Mouse (Mus musculus): ENCODE data around the gene Ugt1a7c. TPM values are rescaled to one million over a fixed set of nuclear protein-coding genes. Genes with fewer than 3 reads are reported as not detected.

The Ugt1a7c gene
- polyA plus RNA-seq, 1 experiment from 2014 or later = 1.9 TPM

DNA sequence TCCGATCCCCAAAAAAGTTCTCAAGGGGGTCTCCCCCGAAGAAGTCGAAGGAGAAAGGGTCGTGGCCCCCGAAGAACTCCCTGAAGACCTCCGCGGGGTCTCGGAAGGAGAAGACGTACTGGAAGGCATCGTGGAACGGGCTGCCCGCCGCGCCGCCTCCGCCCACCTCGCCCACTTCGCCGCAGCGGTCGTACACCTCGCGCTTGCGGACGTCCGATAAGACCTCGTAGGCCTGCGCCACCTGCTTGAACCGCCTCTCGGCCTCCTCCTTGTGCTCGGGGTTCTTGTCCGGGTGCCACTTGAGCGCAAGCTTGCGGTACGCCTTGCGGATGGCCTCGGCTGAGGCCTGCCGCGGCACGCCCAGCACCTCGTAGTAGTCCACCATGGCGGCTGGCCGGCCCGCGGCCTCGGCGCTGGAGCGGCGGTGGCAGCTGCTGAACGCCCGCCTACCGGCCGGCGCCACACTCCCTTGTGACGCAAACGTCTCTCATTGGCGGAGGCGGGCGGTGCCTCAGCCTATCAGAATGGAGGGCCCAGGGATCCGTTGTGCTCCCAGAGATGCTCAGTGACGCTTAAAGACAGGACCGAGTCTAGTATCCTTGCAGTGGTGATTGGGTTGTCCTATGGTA is 110.5 kb downstream of the Ugt1a7c start, which contains the start of gene Dnajb3:
Dnajb3 (minus strand) TSS at position 489 of the 629 bp plus-strand sequence.
- Histone ChIP-seq H3K4me1 (ENCODE audit: control insufficient read depth, insufficient read depth, low read depth, low read length) (peaks cover 7% of the 10 kb centered on the region), H3K9ac (ENCODE audit: low read depth, low read length) (peak within 1 kb of the TSS; percentile 80), H3K4me2 (ENCODE audit: low read length) (peak within 1 kb of the TSS; percentile 96), H3K27ac (ENCODE audit: low read depth, low read length) (peak within 1 kb of the TSS; percentile 68), H3K9me3 (ENCODE audit: control insufficient read depth, low read length) (peaks cover 11% of the 10 kb centered on the region), H3K4me3 (ENCODE audit: low read length) (peak within 1 kb of the TSS; percentile 63), H3K27me3 (replicated peaks; ENCODE audit: control insufficient read depth, insufficient read depth, low read length) (no peaks in the 10 kb centered on the region), H3K36me3 (ENCODE audit: control insufficient read depth, insufficient read depth, low read length) (no peaks in the 10 kb centered on the region)
- peak; percentile 100 for ATAC-seq
- WGBS = 6% methylated on average over 57 of the region's 62 CpGs

DNA sequence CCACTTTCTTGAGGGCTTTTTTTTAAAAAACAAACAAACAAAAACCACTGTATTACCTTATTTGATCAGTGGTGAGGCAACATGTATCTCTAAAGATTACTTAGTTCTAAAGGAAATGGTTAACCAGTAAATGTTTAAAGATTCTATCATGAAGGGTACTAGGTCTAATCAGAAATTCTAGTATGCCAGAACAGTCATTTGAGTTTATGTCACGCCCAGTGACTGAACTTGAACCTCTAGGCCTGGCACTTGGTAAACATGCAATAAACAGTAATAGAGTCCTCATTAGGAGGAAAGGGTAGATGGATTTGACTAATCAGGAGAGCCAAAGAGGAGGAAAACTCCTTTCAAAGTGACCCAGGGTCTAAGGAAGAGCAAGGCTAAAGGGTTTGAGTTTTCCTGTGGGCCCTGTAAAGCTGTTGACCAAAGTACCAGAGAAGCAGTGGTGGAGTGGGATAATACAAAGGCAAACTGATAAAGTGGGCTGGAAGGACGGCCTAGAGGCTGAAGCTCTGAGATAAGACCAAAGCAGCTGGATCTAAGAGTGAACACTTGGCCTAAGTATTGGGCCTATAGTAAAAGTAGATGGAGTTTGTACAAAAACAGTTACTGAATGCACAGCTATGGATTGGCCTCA is 112.1 kb downstream of the Ugt1a7c start:
- Histone ChIP-seq H3K4me3 (ENCODE audit: low read length) (no peak overlapping the region), H3K4me1 (ENCODE audit: control insufficient read depth, insufficient read depth, low read depth, low read length) (peaks cover 7% of the 10 kb centered on the region), H3K36me3 (ENCODE audit: control insufficient read depth, insufficient read depth, low read length) (no peaks in the 10 kb centered on the region), H3K27me3 (replicated peaks; ENCODE audit: control insufficient read depth, insufficient read depth, low read length) (no peaks in the 10 kb centered on the region), H3K9me3 (ENCODE audit: control insufficient read depth, low read length) (peaks cover 18% of the 10 kb centered on the region), H3K4me2 (ENCODE audit: low read length) (no peak overlapping the region), H3K27ac (ENCODE audit: low read depth, low read length) (no peak overlapping the region), H3K9ac (ENCODE audit: low read depth, low read length) (no peak overlapping the region)
- ATAC-seq = no peak
- 82% methylated on average over 2 of the region's 2 CpGs for whole genome bisulfite sequencing

DNA sequence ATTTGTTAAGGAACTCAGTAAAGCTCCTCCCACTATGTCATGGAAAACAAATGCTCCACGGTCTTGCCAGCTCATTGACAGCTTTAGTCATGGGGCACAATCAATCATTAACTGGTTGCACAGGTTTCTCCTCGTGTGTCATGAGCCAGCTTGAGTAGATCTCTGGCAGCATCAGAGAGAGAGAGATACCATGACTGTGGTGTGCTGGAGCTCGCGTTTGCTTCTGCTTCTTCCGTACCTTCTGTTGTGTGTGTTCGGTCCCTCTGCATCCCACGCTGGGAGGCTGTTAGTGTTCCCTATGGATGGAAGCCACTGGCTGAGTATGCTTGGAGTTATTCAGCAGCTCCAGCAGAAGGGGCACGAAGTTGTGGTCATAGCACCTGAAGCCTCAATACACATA is 117.0 kb downstream of the Ugt1a7c start, which contains the start of gene Ugt1a1:
Ugt1a1 (plus strand) TSS at position 148 of the 400 bp plus-strand sequence.
- peaks cover 55% of the 10 kb centered on the region for H3K9me3 ChIP-seq (ENCODE audit: control insufficient read depth, low read length)
- H3K4me2 ChIP-seq (ENCODE audit: low read length) = no peak within 1 kb of the TSS
- H3K27me3 ChIP-seq (replicated peaks; ENCODE audit: control insufficient read depth, insufficient read depth, low read length) = no peaks in the 10 kb centered on the region
- H3K4me3 ChIP-seq (ENCODE audit: low read length) = no peak within 1 kb of the TSS
- H3K4me1 ChIP-seq (ENCODE audit: control insufficient read depth, insufficient read depth, low read depth, low read length) = no peaks in the 10 kb centered on the region
- WGBS = 69% methylated on average over 8 of the region's 8 CpGs
- H3K9ac ChIP-seq (ENCODE audit: low read depth, low read length) = no peak within 1 kb of the TSS
- no peaks in the 10 kb centered on the region for H3K36me3 ChIP-seq (ENCODE audit: control insufficient read depth, insufficient read depth, low read length)
- ATAC-seq = no peak
- no peak within 1 kb of the TSS for H3K27ac ChIP-seq (ENCODE audit: low read depth, low read length)

DNA sequence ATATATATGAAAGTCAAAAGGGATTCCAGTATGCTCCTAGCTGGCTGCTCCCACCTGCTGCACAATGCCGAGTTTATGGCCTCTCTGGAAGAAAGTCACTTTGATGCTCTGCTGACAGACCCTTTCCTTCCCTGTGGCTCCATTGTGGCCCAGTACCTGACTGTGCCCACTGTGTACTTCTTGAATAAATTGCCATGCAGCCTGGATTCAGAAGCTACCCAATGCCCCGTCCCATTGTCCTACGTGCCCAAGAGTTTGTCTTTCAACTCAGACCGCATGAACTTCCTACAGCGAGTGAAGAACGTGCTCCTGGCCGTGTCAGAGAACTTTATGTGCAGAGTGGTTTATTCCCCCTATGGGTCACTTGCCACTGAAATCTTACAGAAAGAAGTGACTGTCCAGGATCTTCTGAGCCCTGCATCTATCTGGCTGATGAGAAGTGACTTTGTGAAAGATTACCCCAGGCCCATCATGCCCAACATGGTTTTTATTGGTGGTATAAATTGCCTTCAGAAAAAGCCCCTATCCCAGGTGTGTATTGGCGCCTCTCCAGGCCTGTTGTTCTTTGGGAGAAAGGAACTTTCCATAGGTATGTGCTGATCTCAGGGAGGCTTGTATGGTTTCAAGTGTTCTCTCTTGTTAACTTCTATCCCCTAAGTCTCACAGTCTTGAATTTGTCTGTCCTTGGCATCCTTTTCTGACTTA is 117.6 kb downstream of the Ugt1a7c start:
- ATAC-seq = no peak
- no peak overlapping the region for H3K4me3 ChIP-seq (ENCODE audit: low read length)
- H3K4me2 ChIP-seq (ENCODE audit: low read length) = no peak overlapping the region
- no peak overlapping the region for H3K9ac ChIP-seq (ENCODE audit: low read depth, low read length)
- H3K27me3 ChIP-seq (replicated peaks; ENCODE audit: control insufficient read depth, insufficient read depth, low read length) = no peaks in the 10 kb centered on the region
- H3K4me1 ChIP-seq (ENCODE audit: control insufficient read depth, insufficient read depth, low read depth, low read length) = no peaks in the 10 kb centered on the region
- H3K36me3 ChIP-seq (ENCODE audit: control insufficient read depth, insufficient read depth, low read length) = no peaks in the 10 kb centered on the region
- no peak overlapping the region for H3K27ac ChIP-seq (ENCODE audit: low read depth, low read length)
- whole genome bisulfite sequencing = 63% methylated on average over 8 of the region's 8 CpGs
- H3K9me3 ChIP-seq (ENCODE audit: control insufficient read depth, low read length) = peaks cover 62% of the 10 kb centered on the region

DNA sequence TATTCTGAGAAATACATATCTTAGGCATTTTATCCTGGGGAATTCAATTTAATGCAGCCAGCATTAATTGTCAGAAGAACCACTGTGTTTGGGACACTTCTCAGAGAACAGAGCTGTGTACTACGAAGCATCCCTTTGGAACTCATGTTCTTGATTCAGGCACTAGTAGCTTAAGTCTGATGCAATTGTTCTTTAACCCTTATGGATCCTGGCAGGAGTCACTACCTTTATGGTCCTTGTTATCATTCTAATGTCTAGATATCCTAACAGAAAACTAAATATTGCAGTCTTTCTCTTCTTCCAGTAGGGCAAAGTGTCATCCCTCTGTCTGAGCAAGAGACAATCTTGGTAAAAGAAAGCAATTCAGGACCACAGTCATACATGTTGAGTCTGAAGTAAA is 118.2 kb downstream of the Ugt1a7c start:
- no peak for ATAC-seq
- Histone ChIP-seq H3K4me1 (ENCODE audit: control insufficient read depth, insufficient read depth, low read depth, low read length) (no peaks in the 10 kb centered on the region), H3K27me3 (replicated peaks; ENCODE audit: control insufficient read depth, insufficient read depth, low read length) (no peaks in the 10 kb centered on the region), H3K27ac (ENCODE audit: low read depth, low read length) (no peak overlapping the region), H3K36me3 (ENCODE audit: control insufficient read depth, insufficient read depth, low read length) (no peaks in the 10 kb centered on the region), H3K4me3 (ENCODE audit: low read length) (no peak overlapping the region), H3K4me2 (ENCODE audit: low read length) (no peak overlapping the region), H3K9me3 (ENCODE audit: control insufficient read depth, low read length) (peaks cover 64% of the 10 kb centered on the region), H3K9ac (ENCODE audit: low read depth, low read length) (no peak overlapping the region)
- WGBS = 77% methylated on average over 1 of the region's 1 CpGs

DNA sequence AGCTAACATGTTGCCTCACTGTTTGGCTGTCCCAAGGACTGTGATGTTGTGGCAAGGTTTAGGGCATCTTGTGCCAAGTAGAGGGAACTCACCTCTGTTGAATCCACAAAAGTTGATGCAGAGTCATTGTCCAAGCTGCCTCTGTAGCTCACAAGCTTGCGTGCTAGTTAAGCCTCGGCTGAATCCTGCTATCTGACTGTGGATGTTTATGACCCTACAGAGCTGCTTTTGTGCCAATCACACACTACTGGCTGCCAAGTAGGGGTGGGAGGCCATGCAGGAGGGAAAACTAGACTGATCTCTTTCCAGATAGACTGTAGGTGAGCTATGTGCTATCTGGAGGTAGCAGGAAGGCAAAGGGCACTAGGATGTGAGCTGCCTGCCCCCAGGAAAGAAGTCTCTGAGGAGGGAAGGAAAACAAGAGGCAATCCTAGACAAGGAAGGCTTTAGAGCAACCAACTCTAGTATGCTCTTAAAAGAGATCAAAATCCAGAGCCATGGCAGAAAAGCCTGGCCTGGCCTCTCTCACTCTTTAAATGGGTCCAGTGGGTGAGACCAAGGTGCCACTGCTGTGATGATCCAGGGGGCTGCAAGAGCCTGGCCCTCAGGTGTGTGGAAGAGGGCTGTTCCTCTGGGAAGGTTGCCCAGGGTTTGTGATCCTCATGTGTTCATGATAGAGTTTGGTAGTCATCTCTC is 119.1 kb downstream of the Ugt1a7c start:
- Histone ChIP-seq H3K9ac (ENCODE audit: low read depth, low read length) (no peak overlapping the region), H3K27me3 (replicated peaks; ENCODE audit: control insufficient read depth, insufficient read depth, low read length) (no peaks in the 10 kb centered on the region), H3K4me2 (ENCODE audit: low read length) (no peak overlapping the region), H3K4me3 (ENCODE audit: low read length) (no peak overlapping the region), H3K4me1 (ENCODE audit: control insufficient read depth, insufficient read depth, low read depth, low read length) (no peaks in the 10 kb centered on the region), H3K36me3 (ENCODE audit: control insufficient read depth, insufficient read depth, low read length) (no peaks in the 10 kb centered on the region), H3K9me3 (ENCODE audit: control insufficient read depth, low read length) (peaks cover 64% of the 10 kb centered on the region), H3K27ac (ENCODE audit: low read depth, low read length) (no peak overlapping the region)
- 84% methylated on average over 2 of the region's 2 CpGs for WGBS
- ATAC-seq = no peak; the same call in 1 of the 2 replicates

DNA sequence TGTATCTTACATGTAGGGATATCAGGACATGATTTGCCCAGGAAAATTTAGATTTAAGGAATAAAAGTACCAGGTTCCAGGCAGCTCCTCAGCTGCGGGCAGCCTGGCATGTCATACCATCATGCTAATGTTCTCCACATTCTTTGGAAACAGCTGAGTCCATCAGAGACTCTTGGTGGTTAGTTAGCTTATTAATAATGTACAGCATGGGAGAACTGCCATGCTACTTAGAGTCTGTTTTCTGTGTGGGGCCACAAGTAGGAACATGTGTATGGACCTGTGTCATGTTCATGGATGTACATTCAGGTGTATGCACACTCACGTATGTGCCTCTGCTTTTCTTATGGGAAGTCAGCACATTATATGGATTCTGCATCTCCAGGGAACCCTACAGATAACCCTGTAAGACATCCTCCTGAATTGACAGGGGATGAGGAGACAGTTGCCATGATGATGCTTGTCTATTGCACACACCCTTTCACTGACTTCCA is 119.6 kb downstream of the Ugt1a7c start:
- H3K27me3 ChIP-seq (replicated peaks; ENCODE audit: control insufficient read depth, insufficient read depth, low read length) = no peaks in the 10 kb centered on the region
- H3K36me3 ChIP-seq (ENCODE audit: control insufficient read depth, insufficient read depth, low read length) = no peaks in the 10 kb centered on the region
- H3K9me3 ChIP-seq (ENCODE audit: control insufficient read depth, low read length) = peaks cover 64% of the 10 kb centered on the region
- no peak for ATAC-seq
- no peak overlapping the region for H3K9ac ChIP-seq (ENCODE audit: low read depth, low read length)
- H3K27ac ChIP-seq (ENCODE audit: low read depth, low read length) = no peak overlapping the region
- no peak overlapping the region for H3K4me2 ChIP-seq (ENCODE audit: low read length)
- H3K4me1 ChIP-seq (ENCODE audit: control insufficient read depth, insufficient read depth, low read depth, low read length) = no peaks in the 10 kb centered on the region
- no peak overlapping the region for H3K4me3 ChIP-seq (ENCODE audit: low read length)
- 81% methylated on average over 2 of the region's 2 CpGs for WGBS

DNA sequence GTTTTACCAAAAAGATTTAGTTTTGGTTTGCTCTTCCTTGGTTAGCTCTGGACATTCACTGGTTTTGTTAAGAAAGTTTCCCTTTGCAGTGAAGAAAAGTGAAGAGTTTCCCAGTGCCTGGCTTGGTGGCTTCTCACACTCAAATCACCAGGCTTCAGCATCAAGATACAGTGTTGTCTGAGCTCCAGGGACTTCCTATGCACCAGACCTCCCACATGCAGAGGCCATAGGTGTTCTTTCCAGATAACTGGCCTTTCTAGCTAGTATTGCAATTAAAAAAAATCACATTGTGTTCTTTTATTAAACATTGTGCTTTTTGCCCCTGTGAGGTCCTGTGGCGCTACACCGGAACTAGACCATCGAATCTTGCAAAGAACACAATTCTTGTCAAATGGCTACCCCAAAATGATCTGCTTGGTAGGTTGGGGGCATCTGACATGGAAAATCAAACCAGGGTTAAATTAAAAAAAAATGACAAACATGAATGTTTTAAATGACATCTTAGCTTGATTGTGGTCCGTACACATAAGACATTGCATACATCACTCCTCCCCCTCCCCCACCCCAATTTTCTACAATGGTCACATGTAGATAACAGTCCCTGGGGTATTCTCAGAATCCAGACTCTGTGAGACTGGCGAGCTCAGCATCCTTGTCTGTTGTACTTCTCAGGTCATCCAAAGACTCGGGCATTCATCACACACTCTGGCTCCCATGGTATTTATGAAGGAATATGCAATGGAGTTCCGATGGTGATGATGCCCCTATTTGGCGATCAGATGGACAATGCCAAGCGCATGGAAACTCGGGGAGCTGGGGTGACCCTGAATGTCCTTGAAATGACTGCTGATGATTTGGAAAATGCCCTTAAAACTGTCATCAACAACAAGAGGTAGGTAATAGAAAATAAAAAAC is 120.9 kb downstream of the Ugt1a7c start:
- Histone ChIP-seq H3K27ac (ENCODE audit: low read depth, low read length) (no peak overlapping the region), H3K27me3 (replicated peaks; ENCODE audit: control insufficient read depth, insufficient read depth, low read length) (no peaks in the 10 kb centered on the region), H3K4me3 (ENCODE audit: low read length) (no peak overlapping the region), H3K9ac (ENCODE audit: low read depth, low read length) (no peak overlapping the region), H3K4me1 (ENCODE audit: control insufficient read depth, insufficient read depth, low read depth, low read length) (no peaks in the 10 kb centered on the region), H3K4me2 (ENCODE audit: low read length) (no peak overlapping the region), H3K36me3 (ENCODE audit: control insufficient read depth, insufficient read depth, low read length) (no peaks in the 10 kb centered on the region), H3K9me3 (ENCODE audit: control insufficient read depth, low read length) (peaks cover 61% of the 10 kb centered on the region)
- no peak for ATAC-seq
- WGBS = 70% methylated on average over 10 of the region's 10 CpGs
